Mouse (Mus musculus) retina, postnatal 1 day (tissue): ENCODE measurements around the gene Nudt3.
A peak's percentile ranks its signal among the peaks of the same experiment; 100 is the strongest.
"Not testable (repeated sequence)": the region's sequence is repeated elsewhere in the genome, so short reads cannot be mapped to it uniquely, and the experiment has no call there.

ENCODE experiments used
- DNase-seq: peaks from one replicate; pipeline ENCODE4 v3.0.0-alpha.2; 2012

Nudt3 gene

GRCm38 (mm10) chr17:27635575-27635903, 12.2 kb upstream of the Nudt3 start:
- DNase-seq, result not testable (repeated sequence)

GRCm38 (mm10) chr17:27634871-27635574, 11.7 kb upstream of the Nudt3 start, which contains the start of gene RPS10-NUDT3:
Gene RPS10-NUDT3, minus strand, starts transcription at chr17:27635222.
- DNase-seq, result peak; percentile 95

GRCm38 (mm10) chr17:27629249-27630020, 6.1 kb upstream of the Nudt3 start:
- DNase-seq, result peak; percentile 86

GRCm38 (mm10) chr17:27628376-27628775, 5.1 kb upstream of the Nudt3 start:
- DNase-seq, result no peak

GRCm38 (mm10) chr17:27627451-27627850, 4.2 kb upstream of the Nudt3 start:
- peak; percentile 30 for DNase-seq

GRCm38 (mm10) chr17:27626681-27627080, 3.4 kb upstream of the Nudt3 start:
- peak; percentile 79 for DNase-seq

GRCm38 (mm10) chr17:27625455-27626251, 2.4 kb upstream of the Nudt3 start:
- no peak for DNase-seq

GRCm38 (mm10) chr17:27622611-27623359, 510 bp downstream of the Nudt3 start:
- peak; percentile 78 for DNase-seq

- peak; percentile 53 for DNase-seq
Observed at GRCm38 (mm10) chr17:27621705-27622531, 1.4 kb downstream of the Nudt3 start.

GRCm38 (mm10) chr17:27621161-27621560, 2.1 kb downstream of the Nudt3 start:
- peak; percentile 46 for DNase-seq

GRCm38 (mm10) chr17:27615388-27615787, 7.9 kb downstream of the Nudt3 start:
- DNase-seq, result no peak

- no peak for DNase-seq
Observed at GRCm38 (mm10) chr17:27613016-27613415, 10.3 kb downstream of the Nudt3 start.

GRCm38 (mm10) chr17:27611994-27612393, 11.3 kb downstream of the Nudt3 start:
- DNase-seq, result no peak

- DNase-seq, result no peak
Observed at GRCm38 (mm10) chr17:27611519-27611884, 11.8 kb downstream of the Nudt3 start.

GRCm38 (mm10) chr17:27610679-27611518, 12.4 kb downstream of the Nudt3 start:
- DNase-seq, result no peak

GRCm38 (mm10) chr17:27609576-27609975, 13.7 kb downstream of the Nudt3 start:
- DNase-seq, result no peak

- no peak for DNase-seq
Observed at GRCm38 (mm10) chr17:27603522-27604234, 19.6 kb downstream of the Nudt3 start.

GRCm38 (mm10) chr17:27603036-27603435, 20.3 kb downstream of the Nudt3 start:
- DNase-seq, result no peak

- DNase-seq, result peak; percentile 31
Observed at GRCm38 (mm10) chr17:27600869-27601268, 22.4 kb downstream of the Nudt3 start.

GRCm38 (mm10) chr17:27600286-27600685, 23.0 kb downstream of the Nudt3 start:
- DNase-seq, result no peak
